Mouse (Mus musculus) mesoderm, embryonic 11.5 days (tissue): ENCODE data around the gene Ldlrad3.

Experiments
- DNase-seq: peaks from one replicate; pipeline ENCODE4 v3.0.0-alpha.2; 2012; ENCODE audit warnings: low read depth, low spot score

Ldlrad3 gene

DNA sequence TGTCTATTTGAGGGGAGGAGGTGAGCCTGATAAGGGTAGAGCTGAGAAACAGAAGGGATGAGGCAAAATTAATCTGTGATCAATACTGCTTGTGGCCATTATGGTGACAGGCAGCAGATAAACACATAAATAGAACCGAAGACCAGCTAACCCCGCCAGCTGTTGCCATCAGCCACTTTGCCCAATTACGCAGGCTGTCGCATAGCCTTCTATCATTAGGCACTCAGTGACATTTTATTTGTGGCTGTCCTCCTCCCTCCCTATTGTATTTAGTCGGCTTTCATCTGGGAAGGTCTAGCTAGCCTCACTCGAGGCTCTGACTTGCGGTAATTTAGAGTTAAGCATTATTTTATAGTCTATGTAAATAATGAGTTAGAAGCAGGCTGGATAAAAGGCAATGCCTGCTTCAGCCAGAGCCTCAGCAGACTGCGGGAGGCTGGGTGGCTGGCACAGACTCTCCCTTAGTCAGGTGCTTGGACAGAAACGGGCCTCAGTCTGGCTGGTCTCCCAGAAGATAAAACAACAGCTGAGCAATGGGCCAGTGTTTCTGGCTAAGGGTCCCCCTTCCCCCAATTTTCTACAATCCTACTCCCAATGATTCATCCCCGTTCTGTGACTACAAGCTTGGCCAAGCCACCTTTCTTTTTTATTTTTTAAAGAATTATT lies 147.8 kb downstream of the Ldlrad3 start:
- DNase-seq = peak; percentile 47

DNA sequence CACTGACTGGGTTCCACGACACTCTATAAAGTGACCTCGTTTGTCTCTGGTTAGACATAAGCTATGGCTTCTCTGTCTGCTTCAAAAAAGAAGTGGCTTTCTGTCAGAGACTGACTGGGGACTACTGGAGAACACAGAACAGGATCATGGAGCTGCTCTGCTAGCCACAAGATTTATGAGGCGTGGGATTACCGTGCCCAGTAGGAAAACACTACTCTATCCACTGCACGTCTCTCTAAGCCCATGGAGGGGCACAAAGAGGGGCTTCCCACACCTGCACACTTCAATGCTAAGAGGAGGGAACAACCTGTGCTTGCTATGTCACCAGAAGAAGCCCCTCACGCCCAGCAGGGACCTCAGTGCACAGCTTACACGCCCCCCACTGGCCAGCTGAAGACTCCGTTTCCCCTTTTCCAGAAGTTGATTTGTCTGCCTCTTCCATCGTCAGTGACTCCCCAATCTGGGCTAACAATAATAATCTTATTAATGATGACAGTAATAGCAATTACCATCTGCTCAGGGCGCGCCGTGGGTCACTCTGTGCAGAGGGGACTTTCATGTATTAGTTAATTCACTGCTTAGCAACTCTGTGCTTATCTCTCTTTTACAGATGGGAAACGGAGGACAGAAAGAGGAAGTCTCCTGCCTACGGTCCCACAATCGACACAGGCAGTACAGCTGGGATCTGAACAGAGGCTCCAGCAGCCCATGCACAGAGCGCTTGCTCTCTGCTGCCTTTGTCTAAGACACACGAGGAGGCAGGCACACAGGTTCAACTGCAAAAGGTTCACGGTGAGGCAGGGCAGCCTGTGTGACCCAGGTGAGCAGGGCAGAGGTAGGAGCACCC lies 149.3 kb downstream of the Ldlrad3 start:
- DNase-seq = peak; percentile 52

DNA sequence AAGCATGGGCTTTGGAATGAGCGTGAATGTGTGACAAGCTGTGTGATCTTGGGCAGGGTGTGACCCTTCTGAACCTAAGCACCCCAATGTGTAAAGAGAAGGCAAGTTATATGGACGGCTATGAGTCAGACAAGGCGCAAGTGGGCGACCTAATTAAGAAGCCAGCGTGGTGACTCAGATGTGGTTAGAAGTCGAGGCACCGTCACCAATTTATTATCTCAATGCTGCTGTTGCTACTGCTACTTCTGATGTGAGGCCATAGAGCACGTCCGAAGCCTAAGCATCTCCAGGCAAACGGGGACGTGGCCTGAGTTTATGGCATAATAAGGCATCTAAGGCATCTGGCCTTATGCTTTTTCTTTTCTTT lies 151.7 kb downstream of the Ldlrad3 start:
- no peak for DNase-seq

DNA sequence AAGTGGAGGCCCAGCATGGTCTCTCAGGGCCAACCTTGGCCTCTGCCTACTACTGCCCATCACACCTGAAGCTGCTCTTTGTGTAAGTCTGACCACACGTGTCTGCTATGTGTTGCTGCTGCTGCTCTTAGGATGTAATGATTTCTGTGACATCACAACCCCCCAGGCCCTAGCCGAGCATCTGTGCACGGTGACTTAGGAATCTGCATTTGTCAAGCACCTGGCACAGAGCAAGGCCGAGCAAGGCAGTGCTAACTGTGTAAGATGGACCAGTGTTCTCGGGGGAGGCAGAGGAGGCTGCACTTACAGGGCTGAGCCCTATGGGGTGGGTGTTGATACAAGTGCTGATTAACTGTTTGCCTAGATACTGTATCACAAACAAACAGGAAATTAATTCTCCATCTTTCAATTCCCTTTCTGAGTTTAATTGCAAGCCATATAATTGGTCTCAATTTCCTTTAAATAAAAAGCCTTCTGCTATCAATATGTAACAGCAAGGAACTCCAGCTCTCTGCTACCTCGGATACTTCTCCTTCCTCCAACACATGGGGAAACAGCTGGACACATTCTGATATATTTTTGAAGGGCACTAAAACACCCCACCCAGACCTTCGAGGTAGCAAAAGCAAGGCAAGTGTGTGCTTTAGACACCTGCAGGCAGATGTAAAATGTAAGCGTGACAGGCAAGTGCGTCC lies 152.2 kb downstream of the Ldlrad3 start:
- DNase-seq = no peak

DNA sequence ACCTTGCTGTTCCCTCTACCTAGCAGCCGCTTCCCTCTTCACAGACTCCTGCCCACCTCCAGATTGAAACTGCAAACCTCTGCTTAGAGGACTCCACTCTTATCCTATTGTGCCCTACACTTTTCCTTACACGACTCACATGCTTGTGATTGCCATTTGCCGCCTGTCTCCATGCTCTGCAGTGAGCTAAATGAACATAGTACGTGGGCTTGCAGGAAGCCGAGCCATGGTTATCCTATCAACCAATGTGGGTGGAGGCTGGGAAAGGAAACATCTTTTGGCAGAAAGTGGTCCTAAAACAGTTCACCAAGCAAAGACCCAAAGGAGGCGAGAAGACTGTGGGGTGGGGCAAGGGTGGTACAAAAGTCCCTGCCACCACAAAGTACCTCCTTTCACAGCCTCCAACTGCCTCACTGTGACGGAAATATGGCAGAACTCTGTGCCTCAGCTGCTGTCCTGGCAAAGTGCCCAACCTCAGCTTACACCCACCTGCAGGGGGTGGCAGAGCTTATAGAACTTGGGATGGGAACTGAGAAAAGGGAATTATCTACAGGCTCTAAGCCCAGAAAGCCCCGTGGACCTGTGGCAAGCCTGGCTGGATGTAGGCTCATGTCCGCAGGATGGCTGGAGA lies 153.4 kb downstream of the Ldlrad3 start:
- no peak for DNase-seq

DNA sequence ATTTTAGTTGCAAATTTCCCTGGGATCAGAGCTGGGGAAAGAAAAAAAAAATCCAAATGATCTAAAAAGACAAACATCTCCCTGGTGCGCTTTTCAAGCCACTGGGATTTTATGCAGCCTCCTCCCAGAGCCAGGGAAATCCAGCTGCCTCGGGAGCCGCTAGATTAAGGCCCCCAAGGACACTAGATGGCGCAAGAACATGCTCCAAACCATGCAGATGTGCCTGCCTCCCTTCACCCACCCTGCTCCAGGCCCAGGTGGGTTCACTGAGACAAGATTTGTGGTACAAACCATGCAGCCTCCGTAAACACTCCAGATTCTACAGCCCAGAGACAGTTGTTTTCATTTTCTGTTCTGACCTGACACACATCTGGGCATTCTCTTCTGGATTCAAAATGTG lies 155.5 kb downstream of the Ldlrad3 start:
- DNase-seq = peak; percentile 54

DNA sequence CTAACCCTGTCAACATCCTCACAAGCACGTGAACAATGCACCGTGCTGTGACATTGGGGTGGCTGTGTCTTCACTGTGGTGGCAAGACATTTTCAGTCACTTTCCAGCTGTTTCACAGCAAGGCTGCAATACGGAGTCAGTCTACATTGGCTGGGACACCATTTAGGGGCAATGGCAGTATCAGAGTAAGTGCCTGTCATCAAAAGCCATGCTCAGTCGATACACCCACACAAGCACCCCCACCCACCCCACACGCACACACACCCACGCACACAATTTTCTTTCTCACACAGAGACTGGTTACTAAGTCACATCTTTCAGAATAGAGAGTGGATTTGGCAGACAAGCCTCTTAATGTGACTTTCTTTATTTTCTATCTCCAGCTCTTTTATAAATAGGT lies 156.0 kb downstream of the Ldlrad3 start:
- DNase-seq = no peak

DNA sequence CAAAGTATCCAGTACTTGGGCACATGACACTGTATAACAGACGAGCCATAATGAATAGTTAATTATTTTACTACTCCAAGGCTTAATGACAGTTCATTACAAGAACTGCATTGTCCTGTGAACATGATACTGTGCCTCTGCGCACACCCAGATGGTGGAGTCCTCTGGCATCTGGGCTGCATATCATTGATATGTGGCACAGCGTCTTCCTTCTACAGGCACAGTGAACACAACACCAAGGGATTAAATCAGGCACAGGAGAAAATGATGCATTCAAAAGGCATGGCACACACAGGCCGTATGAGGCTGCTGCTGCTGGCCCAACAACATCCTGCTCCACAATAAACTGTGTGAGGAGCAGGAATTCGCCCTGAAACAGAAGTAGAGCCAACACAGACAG lies 156.5 kb downstream of the Ldlrad3 start:
- DNase-seq = no peak

DNA sequence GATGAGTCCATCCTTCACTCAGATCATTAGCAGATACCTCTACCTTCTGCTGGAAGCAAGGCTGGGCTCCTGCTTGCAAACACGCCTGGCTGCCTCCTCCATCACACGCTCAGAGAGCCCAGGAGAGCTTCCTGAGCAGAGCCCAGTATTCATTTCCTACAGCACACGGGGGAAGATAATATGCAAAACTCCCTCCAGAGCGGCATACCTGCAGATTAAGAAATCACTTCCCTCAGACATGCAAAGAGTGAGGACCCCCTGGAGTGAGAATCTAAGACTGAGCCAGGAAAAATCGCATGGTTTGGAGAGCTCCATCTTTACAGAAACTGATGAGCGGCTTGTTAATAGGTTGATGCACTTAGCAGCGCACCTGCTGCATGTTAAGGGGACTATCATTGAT lies 158.9 kb downstream of the Ldlrad3 start:
- no peak for DNase-seq

DNA sequence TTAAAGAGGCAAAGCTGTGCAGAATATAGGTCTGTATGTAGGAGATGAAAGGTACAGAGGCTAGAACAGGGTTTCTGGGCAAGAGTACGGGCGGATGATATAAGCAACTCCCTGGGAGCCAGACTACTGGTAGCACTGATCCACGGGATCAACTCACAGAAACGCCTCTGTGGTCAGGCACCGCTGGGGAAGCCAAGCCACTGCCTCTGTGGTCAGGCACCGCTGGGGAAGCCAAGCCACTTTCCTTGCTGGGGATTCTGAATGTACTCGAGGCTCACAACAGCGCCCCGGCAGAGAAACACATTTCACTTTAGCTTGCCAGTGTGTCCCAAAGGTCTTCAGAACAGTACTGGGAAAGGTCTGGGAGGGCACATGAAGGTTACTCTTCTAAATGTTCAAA lies 160.0 kb downstream of the Ldlrad3 start:
- no peak for DNase-seq

DNA sequence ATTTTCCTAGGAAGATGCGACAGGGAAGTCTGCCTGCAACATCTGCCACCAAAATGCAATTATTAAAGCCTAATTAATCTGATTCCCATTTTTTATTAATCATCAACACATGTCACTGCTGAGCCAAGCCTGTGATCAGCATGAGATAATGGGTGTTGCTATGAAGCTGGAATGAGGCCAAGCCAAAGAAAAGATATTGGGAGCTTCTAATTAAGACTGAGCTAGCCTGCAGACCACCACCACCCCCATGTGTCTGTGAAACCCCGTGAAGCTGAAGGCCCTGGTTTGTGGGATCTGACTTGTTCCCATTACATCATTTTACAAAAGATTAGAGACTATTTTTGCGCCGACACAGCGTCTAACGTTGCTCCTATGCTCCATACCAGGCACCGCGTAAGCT lies 161.7 kb downstream of the Ldlrad3 start:
- no peak for DNase-seq

DNA sequence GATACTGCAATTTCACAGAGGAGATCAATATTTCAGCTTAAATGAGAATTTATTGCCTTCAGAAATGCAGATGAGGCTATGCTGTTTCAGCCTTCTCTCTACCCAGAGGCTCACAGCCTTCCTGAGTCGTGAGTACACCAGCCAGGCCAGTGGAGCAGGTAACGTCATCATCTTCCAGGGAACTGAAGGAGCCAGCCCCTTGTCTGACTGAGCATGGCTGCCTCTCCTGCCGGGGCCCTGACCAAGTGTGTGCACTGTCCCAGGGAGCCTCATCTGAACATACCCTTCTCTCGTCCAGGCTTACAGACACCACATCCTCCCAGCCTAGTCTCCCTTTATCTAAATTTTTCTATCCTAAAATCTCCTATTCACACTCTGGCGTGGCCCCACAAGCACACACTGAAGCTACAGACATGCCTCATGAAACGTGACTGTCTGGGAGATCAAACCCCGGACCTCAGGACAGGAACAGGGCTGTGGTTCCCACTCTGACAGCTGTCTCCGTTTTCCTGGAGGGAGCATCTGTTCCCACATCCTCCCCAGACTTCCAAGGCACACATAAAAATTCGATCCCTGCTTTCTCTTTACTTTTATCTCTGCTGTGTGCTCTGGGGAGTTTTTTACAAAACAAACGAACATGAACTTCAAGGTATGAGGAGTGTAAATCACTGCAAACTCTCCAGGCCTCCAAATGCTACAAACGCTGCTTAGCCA lies 164.7 kb downstream of the Ldlrad3 start:
- DNase-seq = no peak

DNA sequence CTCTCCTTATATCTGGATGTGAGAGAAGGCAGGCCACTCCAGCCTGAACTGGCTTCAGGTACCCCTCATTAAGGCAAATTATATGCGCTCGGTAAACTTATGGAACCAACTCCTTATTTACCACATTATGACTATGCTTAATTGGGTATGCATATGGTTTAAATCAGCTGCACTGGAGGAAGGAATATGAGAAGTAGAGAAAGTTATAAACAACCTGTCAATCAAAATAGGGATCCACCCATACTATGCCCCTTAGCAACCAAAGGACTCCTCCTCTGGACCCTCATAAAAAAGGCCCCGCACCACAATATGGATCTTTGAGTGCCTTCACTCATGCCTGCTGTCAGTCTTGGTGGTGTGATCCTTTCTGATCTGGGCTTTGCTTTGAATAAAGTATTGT lies 165.6 kb downstream of the Ldlrad3 start:
- no peak for DNase-seq

DNA sequence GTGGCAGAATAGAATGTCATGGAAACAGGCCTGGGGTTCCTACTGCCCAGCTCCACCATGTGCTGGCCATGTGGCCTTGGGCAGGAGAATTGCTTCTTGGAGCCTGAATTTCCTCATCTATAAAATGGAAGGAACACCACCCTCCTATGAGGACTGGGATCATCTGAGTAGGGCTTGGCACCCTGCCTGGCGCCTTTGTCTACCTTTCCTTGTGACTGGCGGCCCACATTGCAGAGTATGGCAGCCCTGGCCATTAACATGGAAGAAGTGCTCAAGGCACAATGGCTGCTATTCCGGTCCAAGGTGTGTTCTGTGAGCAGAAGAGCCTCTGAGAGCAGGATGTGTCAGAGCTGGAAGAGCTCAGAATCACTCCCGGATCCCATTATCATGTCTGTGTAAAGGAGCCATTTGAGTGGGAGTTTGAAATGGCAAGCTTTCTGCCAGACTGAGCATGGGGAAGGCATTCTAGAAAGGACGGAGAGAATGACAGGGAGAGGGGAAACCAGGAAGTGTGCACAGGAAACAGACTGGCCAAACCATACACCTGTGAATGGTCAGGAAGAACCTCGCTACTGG lies 171.6 kb downstream of the Ldlrad3 start:
- DNase-seq = no peak

DNA sequence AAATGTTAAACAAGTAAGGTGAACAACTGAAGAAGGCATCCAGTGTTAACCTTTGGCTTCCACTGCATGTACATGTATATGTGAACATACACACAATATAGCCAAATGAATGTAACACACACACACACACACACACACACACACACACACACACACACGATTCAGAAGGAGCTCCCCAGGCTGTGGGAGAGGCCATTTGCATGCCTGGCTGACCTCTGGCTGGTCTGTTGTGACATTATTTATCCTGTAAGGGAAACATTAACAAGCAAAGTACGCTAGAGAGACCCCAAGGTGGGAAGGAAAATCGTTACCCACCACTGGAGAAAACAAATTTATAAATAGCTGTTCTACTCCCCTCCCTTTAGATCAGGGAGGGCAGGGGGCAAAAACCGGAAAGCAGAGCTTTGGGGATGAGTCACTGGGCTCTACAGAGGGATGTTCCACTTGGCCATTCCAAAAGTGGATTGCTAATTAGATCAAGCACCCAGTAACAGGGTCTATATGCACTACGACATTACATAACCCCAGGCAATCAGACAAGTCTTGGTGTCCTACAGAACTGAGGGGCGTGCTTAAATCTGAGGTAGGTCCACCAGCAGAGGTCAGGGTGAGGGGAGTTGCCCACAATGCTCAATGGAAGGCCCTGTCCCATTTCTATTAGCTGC lies 174.7 kb downstream of the Ldlrad3 start:
- no peak for DNase-seq

DNA sequence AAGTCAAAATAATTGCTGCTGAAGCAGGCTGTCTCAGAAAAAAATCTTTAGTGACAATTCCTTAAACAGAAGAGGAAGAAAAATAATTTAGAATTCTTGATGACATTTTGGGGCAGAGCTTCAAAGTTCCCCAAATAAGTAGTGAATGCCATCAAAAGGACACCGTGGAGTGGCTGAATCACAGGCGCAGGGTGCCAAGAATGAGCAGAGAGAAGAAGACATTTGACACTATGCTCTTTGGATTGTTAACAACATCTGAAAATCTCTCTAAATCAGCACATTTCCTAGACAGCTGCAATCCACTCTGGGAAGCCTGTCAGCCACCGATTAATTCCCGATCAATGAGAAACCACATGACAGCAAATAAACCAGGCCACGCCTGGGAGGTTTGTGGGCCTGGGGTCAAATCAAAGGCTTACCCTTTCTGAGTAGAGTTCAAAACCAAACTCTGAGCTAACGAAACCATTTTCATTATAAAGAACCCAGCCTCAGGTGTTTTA lies 176.4 kb downstream of the Ldlrad3 start:
- DNase-seq = no peak

DNA sequence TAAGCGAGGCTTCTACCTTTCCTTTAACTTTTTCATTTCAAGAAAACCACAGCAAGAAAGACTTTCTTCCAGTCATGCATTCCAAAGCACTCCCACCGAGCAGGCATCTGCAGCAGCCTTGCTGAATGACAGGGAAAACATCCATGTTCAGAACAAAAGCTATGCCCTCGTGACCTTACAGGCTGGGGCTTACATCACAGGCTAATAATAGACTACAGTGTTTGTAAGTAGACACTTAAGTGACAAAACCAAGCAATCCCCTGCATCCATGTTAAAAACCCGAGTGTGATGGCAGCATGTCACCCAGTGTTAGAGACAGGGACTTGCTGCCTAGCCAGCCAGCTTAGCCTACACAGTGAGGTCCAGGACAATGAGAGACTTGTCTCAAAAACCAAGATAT lies 180.0 kb downstream of the Ldlrad3 start:
- DNase-seq = peak; percentile 67

DNA sequence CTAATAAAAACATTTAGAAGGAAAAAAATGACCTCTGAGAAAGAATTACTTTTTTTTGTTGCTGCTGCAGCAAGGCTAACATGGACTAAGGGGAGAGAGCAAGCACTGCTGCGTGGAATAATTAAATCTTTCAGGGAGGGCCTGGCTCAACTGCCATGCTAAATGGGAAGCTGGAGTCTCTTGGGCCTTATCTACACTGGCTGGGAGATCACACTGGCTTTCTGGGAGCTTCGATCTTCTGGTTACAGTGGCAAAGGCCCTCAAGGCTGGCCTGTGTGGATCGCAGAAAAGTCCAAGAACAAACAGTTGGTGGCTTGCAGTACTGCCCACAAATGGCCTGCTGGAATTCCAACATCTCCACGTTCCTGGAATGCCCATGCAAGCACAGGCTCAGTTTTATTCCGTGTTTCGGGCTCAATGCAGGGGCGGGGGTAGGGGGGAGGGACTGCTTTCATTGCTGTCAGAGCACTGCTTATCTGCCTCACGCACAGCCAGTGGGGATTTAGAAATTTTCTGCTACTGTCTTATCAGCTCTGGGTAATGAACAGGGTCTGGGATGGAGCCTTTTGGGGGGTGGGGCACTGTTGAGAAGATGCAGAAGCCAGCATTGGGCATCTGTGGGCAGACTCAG lies 180.7 kb downstream of the Ldlrad3 start:
- DNase-seq = no peak

DNA sequence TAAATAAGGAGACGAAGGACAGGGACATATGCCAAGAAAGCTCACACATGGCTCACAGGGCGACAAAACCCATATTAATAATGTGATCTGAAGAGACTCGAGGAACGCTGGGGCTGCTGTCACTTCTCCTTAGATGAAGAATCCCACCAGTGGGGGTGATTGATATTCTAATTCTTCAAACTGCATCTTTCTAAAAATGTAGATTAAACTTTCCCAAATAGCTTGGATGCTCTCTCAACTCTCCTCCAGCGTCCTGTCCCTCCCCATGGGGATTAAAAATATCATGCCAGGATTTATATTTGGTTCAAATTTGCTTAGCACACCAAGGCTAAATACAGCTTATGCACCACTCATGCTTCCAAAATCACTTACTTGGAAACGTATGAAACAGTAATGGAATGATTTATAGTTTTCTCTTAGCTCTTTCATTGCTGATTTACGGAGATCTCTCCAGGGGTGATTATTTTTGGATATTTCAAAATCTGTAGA lies 182.4 kb downstream of the Ldlrad3 start:
- DNase-seq = no peak
